Mouse (Mus musculus) ES-E14 (cell line): ENCODE data around the gene Gm49450. TPM values are rescaled to one million over a fixed set of nuclear protein-coding genes. Genes with fewer than 3 reads are reported as not detected.
A peak's percentile ranks its signal among the peaks of the same experiment; 100 is the strongest.

Experiments
- DNase-seq: peaks from one replicate; pipeline ENCODE4 v3.0.0-alpha.2; 2013; ENCODE audit warnings: low read depth, low spot score
- H3K27ac ChIP-seq: 2 replicates; pipeline ENCODE4 v1.5.1; 2012; ENCODE audit warnings: low read depth, mild to moderate bottlenecking, low read length, moderate library complexity, mixed read lengths; ENCODE audit not compliant: poor library complexity, insufficient read depth, severe bottlenecking
- H3K36me3 ChIP-seq: 2 replicates; pipeline ENCODE4 v1.6.1; 2012; ENCODE audit warnings: mild to moderate bottlenecking, low read length, moderate library complexity, mixed read lengths; ENCODE audit not compliant: control insufficient read depth, poor library complexity, insufficient read depth, severe bottlenecking
- H3K4me1 ChIP-seq, 2 experiments: fragments of 150-350 bp in 1 of 2; sonication (generic) in 1 of 2; 2 replicates each; pipeline ENCODE4 v1.6.1; 2012; ENCODE audit warnings: low read length in 2 of 2, mild to moderate bottlenecking in 1 of 2, mixed read lengths in 1 of 2; ENCODE audit not compliant: control insufficient read depth in 2 of 2, insufficient read depth in 2 of 2, poor library complexity in 1 of 2
- H3K4me3 ChIP-seq, 2 experiments: fragments of 150-350 bp in 1 of 2; sonication (generic) in 1 of 2; 2 replicates each; pipeline ENCODE4 v1.5.1; 2012; ENCODE audit warnings: low read length in 2 of 2, low read depth in 1 of 2, mild to moderate bottlenecking in 1 of 2, mixed read lengths in 1 of 2; ENCODE audit not compliant: insufficient read depth in 1 of 2, poor library complexity in 1 of 2, severe bottlenecking in 1 of 2
- H3K9ac ChIP-seq: 2 replicates; pipeline ENCODE4 v1.6.1; 2012; ENCODE audit warnings: low read depth, mild to moderate bottlenecking, low read length, mixed read lengths; ENCODE audit not compliant: poor library complexity, insufficient read depth, severe bottlenecking
- H3K9me3 ChIP-seq: fragments of 150-350 bp; sonication (generic); 2 replicates; pipeline ENCODE4 v1.6.1; 2012; ENCODE audit warnings: low read depth, mild to moderate bottlenecking, low read length; ENCODE audit not compliant: control insufficient read depth, insufficient read depth
- CHD2 ChIP-seq: IDR thresholded peaks from 2 replicates; pipeline ENCODE4 v1.6.1; 2014; ENCODE audit warnings: mild to moderate bottlenecking, low read depth, low read length, inconsistent platforms
- HCFC1 ChIP-seq: IDR thresholded peaks from 2 replicates; pipeline ENCODE4 v1.6.1; 2012; ENCODE audit warnings: low read length, inconsistent platforms, borderline replicate concordance; ENCODE audit not compliant: insufficient read depth
- MAFK ChIP-seq: IDR thresholded peaks from 2 replicates; pipeline ENCODE4 v1.6.1; 2014; ENCODE audit warnings: mild to moderate bottlenecking, low read depth, low read length, inconsistent platforms; ENCODE audit not compliant: insufficient read depth
- ZC3H11A ChIP-seq: IDR thresholded peaks from 2 replicates; pipeline ENCODE4 v1.6.1; 2012; ENCODE audit warnings: low read depth, mild to moderate bottlenecking, inconsistent platforms, low read length, borderline replicate concordance
- ZNF384 ChIP-seq: IDR thresholded peaks from 2 replicates; pipeline ENCODE4 v1.6.1; 2012; ENCODE audit warnings: low read depth, low read length, inconsistent platforms
- in situ Hi-C, 2 experiments: fragments of 600-800 bp; cut with MboI; formaldehyde crosslinking; loops; one replicate each; pipeline ENCODE4 v1.15.1; 2025; ENCODE audit warnings: low sequenced_read_pairs in 2 of 2, inconsistent platforms in 1 of 2; ENCODE audit not compliant: unreplicated experiment in 2 of 2
- total RNA-seq: library from RNA; depleted of rRNA; stranded (reverse); fragments of 300-350 nt; gene quantifications from 2 replicates; pipeline ENCODE4 v1.2.3, GENCODE M21; 2012

Gene Gm49450
- total RNA-seq, 1 experiment, result not detected

GRCm38 (mm10) chr15:98897495-98897894 lies 55.9 kb downstream of the Gm49450 start:
- peak overlapping the region; percentile 68 to 69 for H3K4me3 ChIP-seq

GRCm38 (mm10) chr15:98895635-98896589 lies 57.4 kb downstream of the Gm49450 start:
- Histone ChIP-seq H3K9ac (peak overlapping the region; percentile 27; the same call in 1 of the 2 replicates), H3K9me3 (no peaks in the 10 kb centered on the region), H3K4me1 (peaks cover 5 to 10% of the 10 kb centered on the region in 2 experiments; a peak in 3 of 4 replicates), H3K36me3 (no peaks in the 10 kb centered on the region), H3K4me3 (peak overlapping the region; percentile 20 to 38), H3K27ac (no peak overlapping the region)
- DNase-seq, result no peak
- in situ Hi-C loops, result no loop called here
- TF ChIP-seq HCFC1 (no peak), CHD2 (peak; percentile 79)

More at GRCm38 (mm10) chr15:98897495-98897894, 55.9 kb downstream of the Gm49450 start:
- Histone ChIP-seq H3K27ac (no peak overlapping the region), H3K9me3 (no peaks in the 10 kb centered on the region), H3K4me1 (peaks cover 5 to 9% of the 10 kb centered on the region in 2 experiments; a peak in 3 of 4 replicates), H3K36me3 (no peaks in the 10 kb centered on the region), H3K9ac (no peak overlapping the region)
- in situ Hi-C loops, result no loop called here
- TF ChIP-seq ZC3H11A (no peak), HCFC1 (no peak), CHD2 (no peak), MAFK (no peak), ZNF384 (no peak)
- DNase-seq, result no peak

DNA sequence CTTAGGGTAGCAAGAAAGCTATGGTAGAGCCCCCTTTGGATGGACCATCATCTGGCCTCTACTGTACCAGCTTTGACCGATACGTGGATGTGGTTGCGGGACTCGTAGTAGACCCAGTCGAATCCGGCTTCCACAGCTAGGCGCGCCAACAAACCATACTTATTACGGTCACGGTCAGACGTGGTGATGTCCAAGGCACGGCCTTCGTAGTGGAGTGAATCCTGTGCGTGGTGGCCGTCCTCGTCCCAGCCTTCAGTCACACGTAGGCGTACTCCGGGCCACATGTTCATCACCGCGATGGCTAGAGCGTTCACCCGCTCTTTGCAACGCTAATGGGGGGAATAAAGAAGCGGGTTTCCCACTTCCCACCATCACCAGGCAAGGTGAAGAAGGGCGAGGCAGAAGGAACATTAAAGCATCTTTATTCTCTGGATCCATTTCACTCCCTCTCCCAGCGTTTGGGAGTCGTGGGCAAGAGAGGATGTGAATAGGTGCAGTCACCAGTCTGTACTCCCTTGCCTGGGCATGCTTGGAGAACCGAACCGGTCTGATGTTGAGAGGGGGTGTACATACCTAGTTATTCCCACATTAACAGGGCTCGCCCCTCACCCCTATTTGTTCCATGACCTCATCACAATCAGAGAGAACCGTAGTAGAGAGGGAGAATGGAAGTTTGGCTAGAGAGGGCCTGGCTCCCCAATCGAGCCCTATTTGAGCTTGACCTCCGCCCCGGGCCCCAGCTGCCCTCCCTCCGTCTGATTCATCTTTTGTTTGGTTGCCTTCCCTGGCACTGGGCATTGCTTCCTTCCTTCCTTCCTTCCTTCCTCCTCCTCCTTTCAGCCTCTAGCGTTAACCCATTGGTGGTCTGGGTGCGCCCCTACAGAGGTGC lies 58.4 kb downstream of the Gm49450 start:
- TF ChIP-seq CHD2 (no peak), ZNF384 (no peak), HCFC1 (no peak), ZC3H11A (no peak), MAFK (no peak)
- H3K9ac ChIP-seq, result no peak overlapping the region
- no peak overlapping the region for H3K27ac ChIP-seq
- no peaks in the 10 kb centered on the region for H3K36me3 ChIP-seq
- no peaks in the 10 kb centered on the region for H3K9me3 ChIP-seq
- peak overlapping the region; percentile 20 to 50 for H3K4me3 ChIP-seq
- no peak for DNase-seq
- in situ Hi-C loops, result no loop called here
- H3K4me1 ChIP-seq, result peaks cover 5 to 10% of the 10 kb centered on the region in 2 experiments; a peak in 3 of 4 replicates

- TF ChIP-seq ZNF384 (no peak), MAFK (no peak), HCFC1 (no peak), ZC3H11A (no peak), CHD2 (no peak)
- Histone ChIP-seq H3K36me3 (no peaks in the 10 kb centered on the region), H3K4me1 (peaks cover 5 to 10% of the 10 kb centered on the region in 2 experiments; a peak in 3 of 4 replicates), H3K9ac (peak within 1 kb of the TSS; percentile 8; the same call in 1 of the 2 replicates), H3K4me3 (peak within 1 kb of the TSS; percentile 25 to 50), H3K9me3 (no peaks in the 10 kb centered on the region), H3K27ac (no peak within 1 kb of the TSS)
- no peak for DNase-seq
- in situ Hi-C loops, result no loop called here
These were observed 59.2 kb downstream of the Gm49450 start, which contains the start of gene Rhebl1 for GRCm38 (mm10) chr15:98893940-98894745. Rhebl1 (minus strand) TSS chr15:98894540.
